Mouse (Mus musculus) adrenal gland, postnatal 36 days (tissue): Measurements from ENCODE around the gene Maz. TPM values are rescaled to one million over a fixed set of nuclear protein-coding genes. Genes with fewer than 3 reads are reported as not detected.

Experiments
- DNase-seq, 2 experiments: peaks; one replicate each; pipeline ENCODE4 v3.0.0; 2021; ENCODE audit warnings: mixed read lengths in 1 of 2
- total RNA-seq, 2 experiments: library from RNA; stranded (reverse); gene quantifications; 2 replicates each; pipeline ENCODE4 v1.2.3; 2021

The Maz gene
- total RNA-seq, 2 experiments from 2014 or later, result 120 to 126 TPM

GRCm38 (mm10) chr7:127021563-127022527 lies 5.0 kb downstream of the Maz start:
- DNase-seq, result no peak

- peak; percentile 49 to 67 for DNase-seq
Observed at GRCm38 (mm10) chr7:127020901-127021562, 5.8 kb downstream of the Maz start, which contains the start of the genes Gm42742 and Prrt2. Gene Gm42742 (minus strand): TSS chr7:127021097. Gene Prrt2 (minus strand): TSS chr7:127021211.

- DNase-seq, result no peak
Observed at GRCm38 (mm10) chr7:127020491-127020890, 6.3 kb downstream of the Maz start.

GRCm38 (mm10) chr7:127020031-127020430 lies 6.8 kb downstream of the Maz start:
- no peak for DNase-seq

GRCm38 (mm10) chr7:127019306-127019960 lies 7.4 kb downstream of the Maz start:
- DNase-seq, result no peak

DNA sequence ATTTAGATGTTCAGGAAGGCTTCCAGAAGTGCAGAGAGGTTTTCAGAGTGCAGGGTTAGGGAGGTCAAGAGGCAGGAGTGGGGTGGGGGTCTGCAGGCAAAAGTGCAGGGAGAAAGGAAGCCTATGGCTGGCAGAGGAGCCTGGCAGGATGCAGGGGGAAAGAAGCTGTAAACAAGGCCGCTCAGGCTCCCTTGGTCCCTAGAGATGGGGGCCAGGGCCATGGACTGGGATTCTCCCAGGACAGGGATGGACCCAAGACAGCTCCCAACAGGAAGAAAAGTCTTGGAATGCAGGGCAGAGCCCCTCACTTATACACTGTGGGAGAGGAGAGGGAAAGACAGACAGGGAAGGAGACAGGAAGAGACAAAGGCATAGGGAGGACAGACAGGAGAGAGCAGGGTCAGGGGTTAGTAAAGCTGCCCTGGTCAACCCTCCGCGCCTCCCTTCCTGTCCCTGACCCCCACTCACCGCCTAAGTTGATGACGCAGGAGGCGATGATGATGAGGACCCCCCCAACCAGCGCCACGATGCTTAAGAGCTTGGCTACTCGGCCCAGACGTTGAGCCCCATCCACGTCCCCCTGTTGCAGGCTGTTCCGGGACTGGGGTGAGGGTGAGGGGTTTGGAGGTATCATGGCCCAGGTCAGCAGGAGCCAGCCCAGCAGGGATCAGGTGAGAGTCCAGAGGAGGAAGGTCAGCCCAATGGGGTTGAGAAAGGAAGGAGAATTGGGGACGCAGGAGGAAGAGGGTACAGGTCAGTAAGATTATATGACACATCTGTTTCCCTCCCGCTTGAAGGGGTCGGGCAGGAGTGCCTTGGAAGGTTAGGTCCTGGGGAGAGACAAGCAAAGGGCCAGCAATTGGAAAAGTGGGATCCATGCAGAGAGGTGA lies 8.2 kb downstream of the Maz start:
- no peak for DNase-seq

GRCm38 (mm10) chr7:127017950-127018345 lies 8.9 kb downstream of the Maz start:
- no peak for DNase-seq

GRCm38 (mm10) chr7:127016971-127017949 lies 9.6 kb downstream of the Maz start, which contains the start of gene Pagr1a:
Gene Pagr1a (minus strand): TSS chr7:127017352.
- peak; percentile 97 for DNase-seq

- peak; percentile 76 to 79 for DNase-seq
Observed at GRCm38 (mm10) chr7:127016486-127016938, 10.3 kb downstream of the Maz start.

DNA sequence TGATC lies 10.6 kb downstream of the Maz start, which contains the start of gene Pagr1b:
TSS of gene Pagr1b (minus strand) at position 4 of the 5 bp plus-strand sequence.
- no peak for DNase-seq

- peak; percentile 69 to 79 for DNase-seq
Observed at GRCm38 (mm10) chr7:127016081-127016480, 10.8 kb downstream of the Maz start.

- no peak for DNase-seq
Observed at GRCm38 (mm10) chr7:127014993-127015392, 11.8 kb downstream of the Maz start.

- DNase-seq, result peak; percentile 82 to 87
Observed at GRCm38 (mm10) chr7:127014320-127014719, 12.5 kb downstream of the Maz start, which contains the start of gene Mvp. Gene Mvp (minus strand): TSS chr7:127014621.

- no peak for DNase-seq
Observed at GRCm38 (mm10) chr7:127013385-127013784, 13.5 kb downstream of the Maz start.

- no peak for DNase-seq
Observed at GRCm38 (mm10) chr7:127012845-127013244, 14.0 kb downstream of the Maz start.

DNA sequence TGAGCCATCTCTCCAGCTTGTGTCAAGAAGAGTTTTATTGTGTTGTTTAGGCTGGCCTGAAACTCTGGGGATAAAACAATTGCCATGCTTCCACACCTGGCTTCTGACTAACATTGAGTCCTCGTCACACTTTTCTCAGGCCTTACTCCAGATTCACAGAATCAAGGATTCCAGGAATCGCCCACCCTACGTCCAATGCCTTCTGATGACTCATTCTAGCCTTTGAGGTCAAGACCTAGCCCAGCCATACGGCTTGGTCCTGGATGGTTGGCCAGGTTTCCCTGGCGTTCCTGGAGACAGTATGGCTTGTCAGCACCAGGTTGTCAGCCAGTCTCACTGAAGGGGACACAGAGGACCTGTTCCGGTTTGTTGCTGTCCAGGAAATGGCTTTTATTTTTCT lies 14.5 kb downstream of the Maz start:
- peak in 1 of 2 experiments; percentile 50 for DNase-seq

DNA sequence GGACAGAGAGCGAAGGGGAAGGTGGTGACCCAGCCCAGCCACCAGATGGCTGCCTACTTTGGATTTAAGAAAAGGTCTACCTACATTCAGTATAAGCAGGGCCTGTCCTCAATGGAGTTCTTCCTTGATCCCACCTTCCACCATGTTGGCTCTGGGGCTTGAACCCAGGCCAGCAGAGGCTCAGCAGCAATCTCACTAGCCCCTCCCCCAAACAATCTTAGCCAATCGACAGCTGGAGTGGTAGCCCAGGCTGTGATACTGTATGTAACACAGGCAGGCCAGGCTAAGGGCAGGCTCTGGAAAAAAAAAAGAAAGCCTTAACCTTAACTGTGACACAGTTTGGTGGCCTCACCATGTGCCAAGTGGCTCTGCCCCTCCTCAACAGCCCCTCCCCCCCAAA lies 15.1 kb downstream of the Maz start:
- no peak for DNase-seq

GRCm38 (mm10) chr7:127011051-127011450 lies 15.8 kb downstream of the Maz start:
- no peak for DNase-seq

GRCm38 (mm10) chr7:127009307-127010085 lies 17.3 kb downstream of the Maz start:
- no peak for DNase-seq
